Mouse (Mus musculus) midbrain, embryonic 13.5 days (tissue): ENCODE data around the gene Tex14. TPM values are rescaled to one million over a fixed set of nuclear protein-coding genes. Genes with fewer than 3 reads are reported as not detected.

Source experiments
- ATAC-seq: fragments of 200-750 bp; cut with Nextera tagmentation; 2 replicates; pipeline ENCODE4 v1.8.0; 2017; ENCODE audit warnings: mild to moderate bottlenecking, moderate TSS enrichment, moderate library complexity
- H3K27ac ChIP-seq: fragments of 300-500 bp; sonication (generic); 2 replicates; pipeline ENCODE4 v1.5.1; 2015; ENCODE audit warnings: inconsistent platforms, mild to moderate bottlenecking, moderate library complexity
- H3K27me3 ChIP-seq: fragments of 300-500 bp; sonication (generic); 2 replicates; pipeline ENCODE4 v1.6.1; 2015; ENCODE audit warnings: mild to moderate bottlenecking, inconsistent platforms
- H3K36me3 ChIP-seq: fragments of 300-500 bp; sonication (generic); 2 replicates; pipeline ENCODE4 v1.6.1; 2015; ENCODE audit warnings: mild to moderate bottlenecking, inconsistent platforms
- H3K4me1 ChIP-seq: fragments of 300-500 bp; sonication (generic); replicated peaks from 2 replicates; pipeline ENCODE4 v1.6.1; 2015; ENCODE audit warnings: inconsistent platforms
- H3K4me2 ChIP-seq: fragments of 300-500 bp; sonication (generic); replicated peaks from 2 replicates; pipeline ENCODE4 v1.6.1; 2015; ENCODE audit warnings: moderate library complexity, mild to moderate bottlenecking, inconsistent platforms
- H3K4me3 ChIP-seq: fragments of 300-500 bp; sonication (generic); replicated peaks from 2 replicates; pipeline ENCODE4 v1.5.1; 2015; ENCODE audit warnings: mild to moderate bottlenecking, inconsistent platforms
- H3K9ac ChIP-seq: fragments of 300-500 bp; sonication (generic); replicated peaks from 2 replicates; pipeline ENCODE4 v1.6.1; 2015; ENCODE audit warnings: mild to moderate bottlenecking, inconsistent platforms
- H3K9me3 ChIP-seq: fragments of 300-500 bp; sonication (generic); 2 replicates; pipeline ENCODE4 v1.6.1; 2016; ENCODE audit warnings: mild to moderate bottlenecking, inconsistent platforms
- WGBS: fragments of 180-500 bp; shearing (Covaris S2); methylation state at CpG from one replicate; pipeline ENCODE4 v1.1.7; 2015; 5-methylcytosine and 5-hydroxymethylcytosine counted together
- polyA plus RNA-seq: library from polyadenylated mRNA; unstranded; fragments of >200 nt; fragmentation: Nextera tagmentation; extraction: Ambion mirVana; gene quantifications from 2 replicates; pipeline ENCODE4 v1.2.1, GENCODE M21; 2015

Tex14 gene
- polyA plus RNA-seq: 0.19 and 0.38 TPM in 2 replicates

DNA sequence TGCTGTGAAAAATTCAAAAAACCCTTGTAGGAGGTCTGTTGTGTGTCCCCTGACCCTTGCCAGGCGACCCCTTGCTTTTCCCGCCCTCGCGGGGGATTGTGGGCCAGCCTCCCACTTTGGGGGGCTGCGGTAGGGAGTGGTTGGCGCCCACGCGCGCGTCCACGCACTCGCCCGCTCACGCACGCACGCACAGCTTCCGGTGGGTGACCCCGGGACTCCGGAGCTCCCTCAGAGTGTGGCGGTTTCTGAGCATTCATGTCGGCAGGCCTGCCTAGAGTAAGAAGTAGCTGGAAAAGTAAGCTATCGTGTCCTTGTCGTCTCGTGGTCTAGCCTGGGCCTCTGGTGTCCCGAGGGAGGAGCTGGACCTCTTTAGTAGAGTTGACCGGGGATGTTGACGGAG lies at the start of gene Tex14, which contains the start of gene Rad51c:
Gene Tex14, plus strand, starts transcription at position 190 of the 400 bp plus-strand sequence.
Gene Rad51c, minus strand, starts transcription at position 79 of the 400 bp plus-strand sequence.
- Histone ChIP-seq H3K9me3 (no peaks in the 10 kb centered on the region), H3K4me1 (peaks cover 6% of the 10 kb centered on the region), H3K27ac (peak within 1 kb of the TSS; percentile 92), H3K9ac (peak within 1 kb of the TSS; percentile 74), H3K36me3 (no peaks in the 10 kb centered on the region), H3K27me3 (no peaks in the 10 kb centered on the region), H3K4me2 (peak within 1 kb of the TSS; percentile 65), H3K4me3 (peak within 1 kb of the TSS; percentile 55)
- 78% methylated on average over 27 of the region's 27 CpGs for WGBS
- peak; percentile 58 for ATAC-seq

DNA sequence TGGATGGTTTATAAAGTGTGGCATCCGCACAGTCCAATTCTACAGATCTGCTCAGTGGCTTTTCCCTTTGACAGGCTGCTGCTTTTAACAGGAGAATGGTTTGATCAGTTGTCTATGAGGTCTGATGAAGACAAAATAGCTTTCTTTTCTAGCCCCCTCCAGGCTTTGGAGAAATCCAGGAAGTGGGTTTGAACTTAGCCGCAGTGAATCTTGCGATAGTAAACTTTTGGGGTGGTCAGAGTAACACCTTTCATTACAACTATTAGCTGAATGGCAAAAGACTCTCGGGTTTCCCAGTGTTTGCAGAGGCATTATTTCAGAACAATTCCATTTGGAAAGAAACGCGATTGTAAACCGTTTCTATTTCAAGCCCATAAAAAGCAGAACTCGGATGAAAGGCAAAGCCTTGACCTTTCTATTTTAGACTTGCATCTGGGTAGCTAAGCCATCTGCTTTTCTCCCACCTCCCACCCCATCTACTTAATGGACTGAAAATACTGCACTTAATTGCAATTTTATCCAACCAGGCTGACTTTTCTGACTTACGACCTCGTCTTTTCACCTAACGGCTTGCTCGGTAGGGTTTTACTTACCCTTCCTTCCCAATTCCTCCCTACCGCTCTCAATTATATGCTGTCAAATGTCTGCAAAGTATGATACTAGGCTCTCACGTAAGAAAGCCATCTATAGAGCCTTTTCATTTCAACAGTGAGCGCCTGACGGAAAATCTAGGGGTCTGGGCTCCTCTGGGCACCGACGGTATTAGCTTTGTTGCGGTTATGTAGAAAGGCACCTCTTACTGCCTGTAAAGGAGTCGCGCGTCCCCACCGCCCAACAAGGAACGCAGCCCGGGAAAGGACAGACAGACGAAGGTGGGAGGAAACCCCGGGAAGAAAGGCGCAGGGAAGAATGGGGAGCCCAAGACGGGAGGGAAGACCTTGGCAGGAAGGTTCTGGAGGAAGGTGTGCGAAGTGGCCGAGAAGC lies 47.3 kb upstream of the Tex14 start:
- peak overlapping the region; percentile 95 for H3K9ac ChIP-seq
- H3K27me3 ChIP-seq: no peaks in the 10 kb centered on the region
- H3K36me3 ChIP-seq: peaks cover 5% of the 10 kb centered on the region; the same call in 1 of the 2 replicates
- H3K27ac ChIP-seq: peak overlapping the region; percentile 93
- peak overlapping the region; percentile 72 for H3K4me2 ChIP-seq
- ATAC-seq: peak; percentile 25
- H3K4me1 ChIP-seq: peaks cover 16% of the 10 kb centered on the region
- H3K9me3 ChIP-seq: no peaks in the 10 kb centered on the region
- peak overlapping the region; percentile 92 for H3K4me3 ChIP-seq
- 3% methylated on average over 31 of the region's 31 CpGs for WGBS

DNA sequence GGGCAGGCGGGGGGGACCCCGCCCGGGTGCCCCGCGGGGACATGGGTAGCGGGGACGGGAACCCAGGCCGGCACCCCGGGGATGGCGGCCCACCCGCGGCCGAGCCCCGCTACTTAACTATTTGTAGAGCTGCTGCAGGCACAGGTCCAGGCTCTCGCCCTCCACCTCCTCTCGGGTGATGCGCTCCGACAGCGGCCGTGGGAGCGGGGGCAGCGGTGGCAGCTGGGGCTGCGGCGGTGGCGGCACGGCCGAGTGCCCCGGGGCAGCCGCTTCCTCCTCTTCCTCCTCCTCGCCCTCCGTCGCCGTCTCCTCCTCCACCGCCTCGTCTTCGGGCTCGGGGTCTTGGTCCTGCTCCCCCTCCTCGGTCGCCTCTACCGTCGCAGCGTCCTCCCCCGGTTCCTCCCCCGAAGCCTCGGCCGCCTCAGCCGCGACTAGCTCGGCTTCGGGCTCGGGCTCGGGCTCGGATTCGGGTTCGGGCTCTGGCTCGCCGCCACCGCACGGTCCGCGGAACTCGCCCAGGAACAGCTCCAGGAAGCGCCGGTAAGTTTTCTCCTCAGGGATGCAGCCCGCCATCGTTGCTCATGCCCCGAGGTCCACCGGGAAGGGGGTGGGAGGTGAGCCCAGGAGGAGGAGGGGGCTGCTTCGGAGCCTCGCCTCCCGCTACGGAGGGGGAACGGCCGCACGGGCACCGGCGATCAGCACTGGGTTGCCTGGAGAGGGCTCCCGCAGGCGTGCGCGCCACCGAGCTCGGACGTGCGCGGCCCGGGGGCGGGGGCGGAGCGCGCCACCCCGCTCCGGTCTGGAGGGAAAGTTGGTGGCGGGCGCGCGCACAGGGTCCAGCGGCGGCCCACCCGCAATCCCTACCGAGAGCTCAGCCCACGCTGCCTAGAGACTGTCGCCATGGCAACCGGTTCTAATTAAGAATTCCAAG lies 46.3 kb upstream of the Tex14 start, which contains the start of gene Ppm1e:
Gene Ppm1e, minus strand, starts transcription at position 693 of the 931 bp plus-strand sequence.
- peak within 1 kb of the TSS; percentile 95 for H3K9ac ChIP-seq
- peak within 1 kb of the TSS; percentile 72 for H3K4me2 ChIP-seq
- peak within 1 kb of the TSS; percentile 93 for H3K27ac ChIP-seq
- H3K4me1 ChIP-seq: peaks cover 16% of the 10 kb centered on the region
- H3K4me3 ChIP-seq: peak within 1 kb of the TSS; percentile 92
- H3K36me3 ChIP-seq: peaks cover 3% of the 10 kb centered on the region; the same call in 1 of the 2 replicates
- peak; percentile 96 for ATAC-seq
- no peaks in the 10 kb centered on the region for H3K27me3 ChIP-seq
- under 1% methylated on average over 93 of the region's 104 CpGs for WGBS
- no peaks in the 10 kb centered on the region for H3K9me3 ChIP-seq

DNA sequence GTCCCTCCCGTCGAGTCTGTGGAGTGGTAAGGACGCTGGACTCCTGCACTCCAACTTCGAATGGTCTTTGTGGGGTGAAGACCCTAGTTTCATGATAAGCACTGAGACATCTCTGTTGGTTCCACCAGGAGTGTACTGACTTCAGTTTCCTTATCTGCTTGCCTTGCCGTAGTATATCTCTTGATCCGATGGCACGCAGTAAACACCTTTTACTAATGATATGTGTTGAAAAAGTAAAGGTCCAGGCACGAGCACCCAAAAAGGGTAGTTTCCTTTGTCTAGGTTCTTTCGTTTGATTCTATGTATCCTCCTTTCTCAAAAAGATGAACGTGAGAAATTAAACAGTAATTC lies 45.6 kb upstream of the Tex14 start:
- Histone ChIP-seq H3K4me1 (peaks cover 16% of the 10 kb centered on the region), H3K36me3 (no peaks in the 10 kb centered on the region; the same call in 1 of the 2 replicates), H3K4me2 (peak overlapping the region; percentile 72), H3K27me3 (no peaks in the 10 kb centered on the region), H3K27ac (peak overlapping the region; percentile 54), H3K9me3 (no peaks in the 10 kb centered on the region), H3K9ac (no peak overlapping the region), H3K4me3 (peak overlapping the region; percentile 92)
- WGBS: 13% methylated on average over 10 of the region's 10 CpGs
- ATAC-seq: no peak; the same call in 1 of the 2 replicates

DNA sequence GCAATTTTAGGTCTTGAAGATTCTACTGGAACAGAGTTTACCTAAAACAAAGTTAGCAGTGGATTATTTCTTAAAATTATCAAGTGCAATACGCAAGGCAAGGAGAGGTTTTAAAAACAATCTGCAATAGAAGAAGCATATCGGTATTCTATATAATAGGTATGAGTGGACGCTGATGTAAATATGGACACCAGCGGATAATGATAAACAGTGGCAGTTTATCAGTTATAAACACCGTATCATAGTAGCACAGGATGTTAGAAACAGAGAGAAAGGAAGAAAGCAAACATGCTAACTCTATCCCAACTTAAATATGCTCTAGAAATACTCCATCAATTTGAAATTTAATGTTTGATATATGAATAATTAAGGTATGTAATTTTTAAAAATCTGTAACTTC lies 39.7 kb upstream of the Tex14 start:
- no peaks in the 10 kb centered on the region for H3K4me1 ChIP-seq
- H3K4me3 ChIP-seq: no peak overlapping the region
- H3K4me2 ChIP-seq: no peak overlapping the region
- H3K9ac ChIP-seq: no peak overlapping the region
- no peak overlapping the region for H3K27ac ChIP-seq
- 90% methylated on average over 5 of the region's 5 CpGs for WGBS
- H3K36me3 ChIP-seq: no peaks in the 10 kb centered on the region
- H3K9me3 ChIP-seq: no peaks in the 10 kb centered on the region
- H3K27me3 ChIP-seq: no peaks in the 10 kb centered on the region
- ATAC-seq: no peak

DNA sequence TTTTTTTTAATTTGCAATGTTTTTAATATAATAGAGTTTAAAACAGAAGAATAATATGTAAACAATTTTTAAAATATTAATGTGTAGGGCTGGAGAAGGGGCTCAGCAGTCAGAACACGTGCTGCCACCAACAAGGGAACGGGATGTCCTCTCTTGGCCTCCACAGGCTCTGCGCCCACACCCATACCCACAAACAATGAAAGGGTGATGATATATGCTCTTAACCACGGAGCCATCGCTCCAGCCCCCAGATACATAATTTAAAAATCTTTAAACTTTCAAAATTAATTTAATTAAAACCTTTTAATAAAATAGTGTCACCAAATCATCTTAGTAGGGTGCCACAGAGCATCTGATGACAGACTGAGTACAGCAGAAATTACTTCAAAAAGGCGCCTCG lies 37.8 kb upstream of the Tex14 start:
- Histone ChIP-seq H3K27me3 (no peaks in the 10 kb centered on the region), H3K27ac (no peak overlapping the region), H3K9ac (no peak overlapping the region), H3K9me3 (no peaks in the 10 kb centered on the region), H3K4me1 (no peaks in the 10 kb centered on the region), H3K4me2 (no peak overlapping the region), H3K4me3 (no peak overlapping the region), H3K36me3 (no peaks in the 10 kb centered on the region)
- ATAC-seq: no peak
- WGBS: 93% methylated on average over 7 of the region's 7 CpGs

DNA sequence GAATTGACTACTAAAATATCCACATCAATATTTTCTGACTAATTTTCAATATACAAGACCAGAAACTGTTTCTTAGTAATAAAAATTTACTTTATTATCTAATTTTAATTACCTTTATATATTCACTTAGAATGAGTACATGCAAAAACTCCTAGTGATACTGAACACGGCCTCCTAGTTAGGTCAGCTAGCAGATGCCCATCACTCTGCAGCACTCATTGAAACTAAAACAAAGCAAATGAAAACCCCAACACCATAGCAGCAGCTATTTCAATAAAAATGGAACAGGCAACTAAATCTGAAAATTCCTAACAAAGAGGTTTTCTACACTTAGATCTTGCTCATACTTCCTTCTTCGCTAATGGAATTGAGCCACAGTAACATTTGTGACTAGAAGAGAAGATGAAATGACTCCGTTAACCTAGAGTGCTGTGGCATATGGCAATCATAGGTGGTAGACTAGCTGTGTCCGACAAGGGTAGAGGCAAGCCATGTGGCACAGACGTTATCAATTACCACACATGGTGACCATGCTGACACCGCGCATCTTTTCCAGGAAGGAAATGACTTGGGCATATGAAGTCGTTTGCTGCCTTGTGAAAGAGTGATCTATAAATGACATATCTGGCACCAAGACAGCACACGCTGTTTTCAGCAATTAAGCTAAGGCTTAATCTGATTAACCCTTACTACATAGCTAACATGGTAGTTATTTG lies 36.8 kb upstream of the Tex14 start:
- Histone ChIP-seq H3K4me1 (no peaks in the 10 kb centered on the region), H3K9ac (no peak overlapping the region), H3K27ac (no peak overlapping the region), H3K36me3 (no peaks in the 10 kb centered on the region), H3K4me3 (no peak overlapping the region), H3K27me3 (no peaks in the 10 kb centered on the region), H3K4me2 (no peak overlapping the region), H3K9me3 (no peaks in the 10 kb centered on the region)
- ATAC-seq: no peak
- 80% methylated on average over 9 of the region's 9 CpGs for WGBS

DNA sequence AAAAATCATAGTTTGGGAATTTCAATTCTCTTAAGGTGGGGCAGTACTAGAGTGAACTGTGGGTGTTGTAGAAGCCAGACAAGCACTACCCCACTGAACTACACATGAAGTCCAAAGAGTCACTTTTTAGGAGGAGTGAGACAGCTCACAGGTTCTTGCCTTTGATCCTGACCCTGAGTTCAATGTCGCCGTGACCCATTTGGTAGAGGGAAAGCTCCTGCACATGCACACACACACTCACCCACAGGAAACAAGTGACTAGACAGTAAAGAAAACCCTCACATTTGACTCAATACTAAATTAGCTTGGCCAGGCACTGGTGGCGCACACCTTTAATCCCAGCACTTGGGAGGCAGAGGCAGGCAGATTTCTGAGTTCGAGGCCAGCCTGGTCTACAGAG lies 20.3 kb upstream of the Tex14 start:
- no peak for ATAC-seq
- Histone ChIP-seq H3K27me3 (no peaks in the 10 kb centered on the region), H3K4me1 (no peaks in the 10 kb centered on the region), H3K4me3 (no peak overlapping the region), H3K4me2 (no peak overlapping the region), H3K36me3 (0 out of 2 replicates have a peak, but pooled peaks cover 4% of the 10 kb centered on the region), H3K27ac (no peak overlapping the region), H3K9me3 (no peaks in the 10 kb centered on the region), H3K9ac (no peak overlapping the region)
- WGBS: 95% methylated on average over 4 of the region's 4 CpGs

DNA sequence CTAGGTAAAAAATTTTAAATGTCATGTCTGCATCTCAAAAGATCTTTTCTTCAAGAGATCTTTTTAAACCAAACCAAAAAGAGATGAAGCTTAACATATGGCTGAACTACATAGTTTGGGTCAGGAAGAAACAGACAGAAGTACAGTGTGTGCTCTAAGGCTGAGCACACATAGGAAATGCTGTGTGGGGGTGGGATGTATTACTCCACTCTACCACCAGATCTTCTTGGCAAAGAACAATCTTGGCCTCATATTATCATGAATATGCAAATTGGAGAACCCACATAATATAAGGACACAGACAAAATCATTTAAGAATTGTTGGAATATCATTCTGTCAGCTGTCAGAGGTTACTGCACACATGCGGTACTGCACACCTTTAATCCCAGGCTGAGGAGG lies 19.2 kb upstream of the Tex14 start:
- Histone ChIP-seq H3K4me1 (no peaks in the 10 kb centered on the region), H3K36me3 (0 out of 2 replicates have a peak, but pooled peaks cover 4% of the 10 kb centered on the region), H3K27ac (no peak overlapping the region), H3K9me3 (no peaks in the 10 kb centered on the region), H3K27me3 (no peaks in the 10 kb centered on the region), H3K4me2 (no peak overlapping the region), H3K9ac (no peak overlapping the region), H3K4me3 (no peak overlapping the region)
- no peak for ATAC-seq
- 92% methylated on average over 1 of the region's 1 CpGs for WGBS

DNA sequence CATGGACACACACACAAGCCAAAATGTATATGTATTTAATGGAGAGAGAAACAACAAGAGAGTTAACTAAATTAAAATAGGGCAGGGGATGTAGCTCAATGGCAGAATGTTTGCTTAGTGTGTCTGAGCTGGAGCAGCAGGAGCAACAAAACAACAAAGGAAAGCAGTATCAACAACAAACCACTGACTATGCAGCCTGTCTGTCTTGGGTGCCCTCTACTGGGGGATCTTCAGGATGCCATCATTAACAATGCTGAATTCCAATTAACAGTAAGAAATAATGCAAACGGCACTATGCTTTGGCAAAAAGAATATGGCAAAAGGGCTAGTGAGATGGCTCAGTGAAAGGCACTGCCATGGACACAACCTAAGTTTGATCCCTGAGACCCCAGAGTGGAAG lies 11.0 kb upstream of the Tex14 start:
- Histone ChIP-seq H3K27ac (no peak overlapping the region), H3K9ac (no peak overlapping the region), H3K9me3 (no peaks in the 10 kb centered on the region), H3K4me1 (no peaks in the 10 kb centered on the region), H3K27me3 (no peaks in the 10 kb centered on the region), H3K4me2 (no peak overlapping the region), H3K4me3 (no peak overlapping the region), H3K36me3 (no peaks in the 10 kb centered on the region; the same call in 1 of the 2 replicates)
- 32% methylated on average over 1 of the region's 1 CpGs for WGBS
- 0 out of 2 replicates have a peak, but pooled peaks have one; percentile 20 for ATAC-seq

DNA sequence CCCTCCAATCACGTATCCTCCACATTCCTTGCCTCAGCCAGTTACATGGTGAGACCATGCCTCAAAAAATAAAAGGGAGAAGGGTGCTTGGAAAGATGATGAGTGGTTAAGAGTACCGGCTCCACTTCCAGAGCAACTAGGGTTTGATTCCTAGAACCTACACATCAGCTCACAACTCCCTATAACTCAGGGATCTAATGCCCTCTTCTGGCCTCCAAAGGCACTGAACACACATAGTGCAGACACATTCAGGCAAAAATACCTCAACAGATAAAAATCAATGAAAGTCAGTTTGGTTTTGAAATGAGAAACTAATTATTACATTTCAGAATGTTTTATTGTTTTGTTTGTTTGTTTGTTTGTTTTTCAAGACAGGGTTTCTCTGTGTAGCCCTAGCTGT lies 6.5 kb upstream of the Tex14 start:
- no peaks in the 10 kb centered on the region for H3K9me3 ChIP-seq
- H3K4me3 ChIP-seq: no peak overlapping the region
- H3K9ac ChIP-seq: no peak overlapping the region
- no peak for ATAC-seq
- H3K27ac ChIP-seq: no peak overlapping the region
- H3K4me1 ChIP-seq: no peaks in the 10 kb centered on the region
- no peaks in the 10 kb centered on the region; the same call in 1 of the 2 replicates for H3K36me3 ChIP-seq
- H3K4me2 ChIP-seq: no peak overlapping the region
- WGBS: 88% methylated on average over 2 of the region's 2 CpGs
- no peaks in the 10 kb centered on the region for H3K27me3 ChIP-seq
